Mouse (Mus musculus): Measurements from ENCODE around the gene Muc5ac. TPM values are rescaled to one million over a fixed set of nuclear protein-coding genes. Genes with fewer than 3 reads are reported as not detected.
"Not testable (repeated sequence)": the region's sequence is repeated elsewhere in the genome, so short reads cannot be mapped to it uniquely, and the experiment has no call there.

The Muc5ac gene
- total RNA-seq (2021): not detected in 2 replicates
- long read RNA-seq, experiment 1: 0 reads
- long read RNA-seq, experiment 2: 0 reads

- DNase-seq: no peak
These were observed at the start of gene Muc5ac for GRCm38 (mm10) chr7:141788677-141789452. Gene Muc5ac (plus strand): TSS chr7:141788972.

GRCm38 (mm10) chr7:141747451-141748100 is 41.2 kb upstream of the Muc5ac start:
- no peak for DNase-seq

- peak; percentile 23 for DNase-seq
These were observed 36.3 kb upstream of the Muc5ac start for GRCm38 (mm10) chr7:141752513-141752912.

- peak; percentile 81 for DNase-seq
These were observed 32.9 kb upstream of the Muc5ac start for GRCm38 (mm10) chr7:141755831-141756230.

GRCm38 (mm10) chr7:141758291-141758690 is 30.5 kb upstream of the Muc5ac start:
- peak; percentile 53 for DNase-seq

GRCm38 (mm10) chr7:141770521-141770920 is 18.3 kb upstream of the Muc5ac start:
- DNase-seq: no peak

GRCm38 (mm10) chr7:141770988-141771387 is 17.8 kb upstream of the Muc5ac start:
- DNase-seq: no peak

GRCm38 (mm10) chr7:141772058-141772557 is 16.7 kb upstream of the Muc5ac start:
- no peak for DNase-seq

GRCm38 (mm10) chr7:141774855-141775254 is 13.9 kb upstream of the Muc5ac start:
- no peak for DNase-seq

GRCm38 (mm10) chr7:141776199-141776598 is 12.6 kb upstream of the Muc5ac start:
- DNase-seq: no peak

- DNase-seq: no peak
These were observed 5.5 kb downstream of the Muc5ac start for GRCm38 (mm10) chr7:141794251-141794650.

- no peak for DNase-seq
These were observed 14.4 kb downstream of the Muc5ac start for GRCm38 (mm10) chr7:141803206-141803605.

GRCm38 (mm10) chr7:141805384-141805783 is 16.6 kb downstream of the Muc5ac start:
- no peak for DNase-seq

GRCm38 (mm10) chr7:141807823-141808222 is 19.1 kb downstream of the Muc5ac start:
- DNase-seq: not testable (repeated sequence)

- DNase-seq: not testable (repeated sequence)
These were observed 21.2 kb downstream of the Muc5ac start for GRCm38 (mm10) chr7:141809933-141810332.

- DNase-seq: no peak
These were observed 24.5 kb downstream of the Muc5ac start for GRCm38 (mm10) chr7:141813321-141813720.

- DNase-seq: no peak
These were observed 26.6 kb downstream of the Muc5ac start for GRCm38 (mm10) chr7:141815361-141815760.

GRCm38 (mm10) chr7:141817355-141818075 is 28.7 kb downstream of the Muc5ac start:
- peak; percentile 74 for DNase-seq

- DNase-seq: no peak
These were observed 29.5 kb downstream of the Muc5ac start for GRCm38 (mm10) chr7:141818267-141818666.

GRCm38 (mm10) chr7:141822582-141823261 is 34.0 kb downstream of the Muc5ac start:
- no peak for DNase-seq

GRCm38 (mm10) chr7:141823699-141824098 is 34.9 kb downstream of the Muc5ac start:
- DNase-seq: no peak

- no peak for DNase-seq
These were observed 35.6 kb downstream of the Muc5ac start for GRCm38 (mm10) chr7:141824398-141824797.

Data from adrenal gland, postnatal 14 days (tissue).